Mouse (Mus musculus) liver, embryonic 14.5 days (tissue): ENCODE measurements around the gene Tenm2. TPM values are rescaled to one million over a fixed set of nuclear protein-coding genes. Genes with fewer than 3 reads are reported as not detected.

Experiments
- ATAC-seq: fragments of 200-750 bp; cut with Nextera tagmentation; 2 replicates; pipeline ENCODE4 v1.8.0; 2017; ENCODE audit warnings: moderate number of reproducible peaks, mild to moderate bottlenecking, moderate library complexity; ENCODE audit not compliant: insufficient read depth
- DNase-seq, 3 experiments: peaks; one replicate each; pipeline ENCODE4 v3.0.0-alpha.2; 2012 to 2013; ENCODE audit warnings: low read depth in 3 of 3, low spot score in 3 of 3
- H3K27ac ChIP-seq: fragments of 300-500 bp; sonication (generic); 2 replicates; pipeline ENCODE4 v1.5.1; 2014; ENCODE audit warnings: moderate library complexity, mild to moderate bottlenecking, control low read depth, inconsistent platforms
- H3K27me3 ChIP-seq: fragments of 300-500 bp; sonication (generic); 2 replicates; pipeline ENCODE4 v1.6.1; 2014; ENCODE audit warnings: mild to moderate bottlenecking, low read length, moderate library complexity; ENCODE audit not compliant: control insufficient read depth, insufficient read depth
- H3K36me3 ChIP-seq: fragments of 300-500 bp; sonication (generic); replicated peaks from 2 replicates; pipeline ENCODE4 v1.6.1; 2014; ENCODE audit warnings: low read depth; ENCODE audit not compliant: control insufficient read depth, insufficient read depth
- H3K4me1 ChIP-seq, 2 experiments: fragments of 200-500 bp in 1 of 2; fragments of 300-500 bp in 1 of 2; sonication (generic) in 1 of 2; replicated peaks; 2 replicates each; pipeline ENCODE4 v1.6.1; 2012 to 2014; ENCODE audit warnings: antibody characterized with exemption in 1 of 2, inconsistent platforms in 1 of 2, low read length in 1 of 2; ENCODE audit not compliant: control insufficient read depth in 2 of 2, insufficient read depth in 2 of 2
- H3K4me2 ChIP-seq: fragments of 300-500 bp; sonication (generic); 2 replicates; pipeline ENCODE4 v1.6.1; 2014; ENCODE audit warnings: low read depth, mild to moderate bottlenecking, control low read depth, moderate library complexity
- H3K4me3 ChIP-seq, 2 experiments: fragments of 200-500 bp in 1 of 2; fragments of 300-500 bp in 1 of 2; sonication (generic) in 1 of 2; 2 replicates each; pipeline ENCODE4 v1.5.1; 2012 to 2014; ENCODE audit warnings: low read depth in 2 of 2, low read length in 2 of 2, mild to moderate bottlenecking in 2 of 2, control low read depth in 1 of 2, inconsistent platforms in 1 of 2, moderate library complexity in 1 of 2; ENCODE audit not compliant: insufficient read depth in 1 of 2
- H3K9ac ChIP-seq: fragments of 300-500 bp; sonication (generic); replicated peaks from 2 replicates; pipeline ENCODE4 v1.6.1; 2014; ENCODE audit warnings: mild to moderate bottlenecking, control low read depth, moderate library complexity
- H3K9me3 ChIP-seq: fragments of 300-500 bp; sonication (generic); 2 replicates; pipeline ENCODE4 v1.6.1; 2016; ENCODE audit warnings: low read length, mixed read lengths; ENCODE audit not compliant: control insufficient read depth
- CTCF ChIP-seq: IDR thresholded peaks from 2 replicates; pipeline ENCODE4 v1.5.1; 2016; ENCODE audit warnings: antibody characterized with exemption, low read depth, control low read depth
- EP300 ChIP-seq: IDR thresholded peaks from 2 replicates; pipeline ENCODE4 v1.6.1; 2016; ENCODE audit warnings: antibody characterized with exemption, low read depth
- WGBS: fragments of 180-500 bp; shearing (Covaris S2); extraction: QIAGEN DNeasy Blood & Tissue Kit; methylation state at CpG from one replicate; pipeline ENCODE4 v1.1.7; 2014; ENCODE audit not compliant: insufficient replicate concordance; 5-methylcytosine and 5-hydroxymethylcytosine counted together
- polyA plus RNA-seq, 2 experiments: library from polyadenylated mRNA; depleted of rRNA in 1 of 2; stranded (reverse) in 1 of 2; unstranded in 1 of 2; fragments of >200 nt; fragmentation: Nextera tagmentation in 1 of 2; extraction: Ambion mirVana in 1 of 2; gene quantifications; 2 replicates each; pipeline versions ENCODE4 v1.2.1 to v1.2.3; 2012 to 2014

Tenm2 gene
- polyA plus RNA-seq, 2 experiments = 0.06 TPM; not detected in 1

DNA sequence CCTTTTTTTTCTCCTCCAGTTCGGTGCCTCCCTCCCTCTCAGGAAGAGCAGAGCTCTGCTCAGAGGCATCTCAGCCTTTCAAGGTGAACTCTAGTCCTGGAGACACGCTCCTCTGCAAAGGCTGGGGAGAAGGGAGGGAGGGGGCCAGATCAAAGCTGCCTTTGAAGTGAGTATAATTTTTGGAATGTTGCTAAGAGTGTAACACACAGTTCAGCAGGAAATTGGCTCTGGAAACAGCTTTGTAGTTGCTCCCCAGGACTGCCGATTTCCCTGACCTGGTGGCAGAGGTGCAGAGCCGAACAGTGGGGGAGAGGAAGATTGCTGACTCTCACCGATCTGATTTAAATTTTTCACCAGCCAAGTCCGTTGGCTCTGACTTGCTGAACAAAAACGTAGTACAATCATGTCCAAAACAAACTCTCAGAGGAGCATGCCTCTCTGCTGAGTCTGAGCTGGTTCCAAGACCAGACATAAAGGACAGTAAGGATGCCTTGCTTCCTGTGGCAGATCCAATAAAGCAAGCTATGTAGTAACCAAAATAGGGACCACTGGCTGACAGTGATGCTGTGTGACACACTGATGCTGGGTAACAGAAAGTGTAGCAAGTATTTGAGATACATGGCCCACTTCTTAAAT lies 901.5 kb downstream of the Tenm2 start:
- TF ChIP-seq CTCF (no peak), EP300 (no peak)
- no peaks in the 10 kb centered on the region for H3K36me3 ChIP-seq
- H3K4me2 ChIP-seq = no peak overlapping the region
- H3K27ac ChIP-seq = no peak overlapping the region
- H3K9me3 ChIP-seq = no peaks in the 10 kb centered on the region
- H3K4me1 ChIP-seq = no peaks in the 10 kb centered on the region
- 9% methylated on average over 7 of the region's 7 CpGs for WGBS
- H3K4me3 ChIP-seq = no peak overlapping the region
- no peaks in the 10 kb centered on the region for H3K27me3 ChIP-seq
- DNase-seq = no peak
- ATAC-seq = no peak
- H3K9ac ChIP-seq = no peak overlapping the region

DNA sequence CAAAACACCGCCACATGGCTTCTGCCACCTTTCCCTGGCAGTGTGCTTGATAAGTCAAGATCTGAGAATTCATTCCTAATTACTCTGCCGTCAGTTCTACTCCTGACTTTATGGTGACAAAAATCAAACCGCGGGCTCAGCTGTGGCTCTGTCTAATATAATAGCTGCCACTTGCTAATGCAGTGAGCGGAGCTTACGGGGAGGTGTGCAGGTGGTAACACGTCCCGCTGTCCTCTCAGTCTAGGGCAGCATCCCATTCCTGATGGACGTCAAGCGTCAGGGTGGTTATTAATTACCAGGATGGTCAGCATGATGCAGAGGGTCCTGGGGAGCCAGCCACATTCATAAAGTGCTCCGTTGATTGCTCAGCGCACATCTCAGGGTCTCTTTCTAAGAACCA lies 903.5 kb downstream of the Tenm2 start:
- Histone ChIP-seq H3K4me3 (no peak overlapping the region), H3K27ac (no peak overlapping the region), H3K4me1 (no peaks in the 10 kb centered on the region), H3K27me3 (no peaks in the 10 kb centered on the region), H3K4me2 (no peak overlapping the region), H3K9ac (no peak overlapping the region), H3K36me3 (no peaks in the 10 kb centered on the region), H3K9me3 (no peaks in the 10 kb centered on the region)
- ATAC-seq = no peak
- 75% methylated on average over 12 of the region's 12 CpGs for WGBS
- no peak for TF ChIP-seq CTCF
- TF ChIP-seq EP300 = no peak
- no peak for DNase-seq

DNA sequence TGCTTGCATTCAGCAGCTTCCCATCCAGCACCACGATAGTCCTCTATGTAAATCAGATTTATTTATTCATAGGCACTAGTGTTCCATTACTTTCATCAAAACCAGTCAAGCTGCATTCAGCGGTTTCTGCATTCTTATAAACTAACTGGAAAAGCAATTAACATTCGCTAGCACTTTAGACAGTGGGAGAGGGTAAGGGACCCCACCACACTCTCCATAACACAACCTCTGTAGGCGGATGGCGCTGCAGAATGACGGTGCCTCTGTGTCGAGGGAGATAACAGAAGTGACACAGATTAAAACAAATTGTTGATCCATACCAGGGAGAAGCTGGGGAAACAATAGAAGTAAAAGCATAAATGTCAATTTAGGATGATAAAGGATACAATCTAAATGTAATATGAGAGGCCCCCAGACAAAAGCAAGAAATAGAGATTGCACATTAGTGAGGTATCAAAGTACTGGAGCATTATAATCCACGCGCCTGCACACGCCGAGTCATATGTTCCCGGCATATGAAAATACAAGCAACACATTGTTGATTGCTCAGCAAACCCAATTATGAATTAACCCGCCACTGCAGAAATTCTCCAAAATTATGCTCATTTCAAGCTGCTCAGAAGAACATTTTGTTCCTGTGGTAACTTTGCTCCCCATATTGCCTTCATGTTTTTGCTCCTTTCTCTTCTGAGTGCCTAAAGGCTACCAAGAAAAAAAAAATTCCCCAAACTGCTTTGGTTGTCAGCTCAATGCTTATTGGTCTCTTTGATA lies 904.2 kb downstream of the Tenm2 start:
- Histone ChIP-seq H3K4me3 (no peak overlapping the region), H3K27me3 (no peaks in the 10 kb centered on the region), H3K27ac (no peak overlapping the region), H3K36me3 (no peaks in the 10 kb centered on the region), H3K4me2 (no peak overlapping the region), H3K4me1 (no peaks in the 10 kb centered on the region), H3K9ac (no peak overlapping the region), H3K9me3 (no peaks in the 10 kb centered on the region)
- ATAC-seq (no peak), DNase-seq (no peak)
- no peak for TF ChIP-seq EP300
- TF ChIP-seq CTCF = no peak
- WGBS = 63% methylated on average over 13 of the region's 13 CpGs

GRCm38 (mm10) chr11:36327243-36327642 lies 908.5 kb downstream of the Tenm2 start:
- Histone ChIP-seq H3K27ac (no peak overlapping the region), H3K9ac (no peak overlapping the region), H3K9me3 (no peaks in the 10 kb centered on the region), H3K27me3 (no peaks in the 10 kb centered on the region), H3K36me3 (no peaks in the 10 kb centered on the region), H3K4me2 (no peak overlapping the region), H3K4me1 (no peaks in the 10 kb centered on the region), H3K4me3 (no peak overlapping the region)
- DNase-seq (no peak), ATAC-seq (no peak)
- TF ChIP-seq CTCF (no peak), EP300 (no peak)
- WGBS = 48% methylated on average over 5 of the region's 5 CpGs

DNA sequence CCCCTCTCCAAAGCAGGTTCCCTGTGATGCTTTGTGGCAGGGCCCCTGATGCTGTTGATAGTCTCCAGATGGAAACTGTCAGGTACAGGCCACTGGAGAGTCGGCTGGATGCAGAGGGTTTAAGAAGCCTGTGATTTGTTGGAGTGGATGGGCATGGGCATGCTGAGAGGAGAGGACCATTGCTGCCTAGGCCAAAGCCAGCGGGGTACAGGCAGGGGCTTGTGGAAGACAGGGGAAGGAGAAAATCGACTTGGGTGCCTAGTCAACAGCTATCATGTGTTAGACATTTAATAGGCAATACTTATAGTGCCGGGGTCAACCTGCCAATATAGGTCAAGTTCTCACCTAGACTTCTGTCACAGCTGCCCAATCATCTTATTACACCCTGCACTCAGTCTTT lies 926.4 kb downstream of the Tenm2 start:
- H3K4me3 ChIP-seq = no peak overlapping the region
- H3K4me1 ChIP-seq = no peaks in the 10 kb centered on the region
- WGBS = 53% methylated on average over 4 of the region's 4 CpGs
- H3K27ac ChIP-seq = no peak overlapping the region
- no peaks in the 10 kb centered on the region for H3K9me3 ChIP-seq
- no peak for DNase-seq
- TF ChIP-seq EP300 (no peak), CTCF (no peak)
- no peak overlapping the region for H3K9ac ChIP-seq
- no peak for ATAC-seq
- no peaks in the 10 kb centered on the region for H3K36me3 ChIP-seq
- no peaks in the 10 kb centered on the region for H3K27me3 ChIP-seq
- H3K4me2 ChIP-seq = no peak overlapping the region
